Mouse (Mus musculus): ENCODE data around the gene Stoml1. TPM values are rescaled to one million over a fixed set of nuclear protein-coding genes. Genes with fewer than 3 reads are reported as not detected.
"Not testable (repeated sequence)": the region's sequence is repeated elsewhere in the genome, so short reads cannot be mapped to it uniquely, and the experiment has no call there.

Gene Stoml1
- total RNA-seq, 2 experiments from 2014 or later, result 9.1 to 12.3 TPM

- DNase-seq, result no peak
Observed at GRCm38 (mm10) chr9:58241780-58242485, 11.0 kb upstream of the Stoml1 start.

- no peak for DNase-seq
Observed at GRCm38 (mm10) chr9:58242696-58243095, 10.3 kb upstream of the Stoml1 start.

DNA sequence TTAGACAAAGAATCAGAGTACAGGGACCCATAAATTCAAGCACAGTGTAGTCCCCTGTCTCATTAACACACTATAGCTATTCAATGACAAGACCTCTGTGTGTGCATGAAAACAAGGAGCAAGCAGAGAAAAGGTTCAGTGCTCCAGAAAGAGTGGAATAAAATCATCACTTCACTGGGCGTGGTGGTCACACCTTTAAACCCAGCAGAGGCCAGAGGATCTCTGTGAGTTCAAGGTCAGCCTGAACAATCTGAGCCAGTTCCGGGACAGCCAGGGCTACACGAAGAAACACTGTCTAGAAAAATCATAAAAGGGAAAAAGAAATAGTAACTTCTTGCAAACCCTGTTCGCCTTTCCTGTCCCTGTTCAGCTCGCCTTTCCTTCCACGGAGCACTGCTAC lies 9.3 kb upstream of the Stoml1 start:
- no peak for DNase-seq

GRCm38 (mm10) chr9:58246083-58246591 lies 6.8 kb upstream of the Stoml1 start:
- DNase-seq, result no peak

DNA sequence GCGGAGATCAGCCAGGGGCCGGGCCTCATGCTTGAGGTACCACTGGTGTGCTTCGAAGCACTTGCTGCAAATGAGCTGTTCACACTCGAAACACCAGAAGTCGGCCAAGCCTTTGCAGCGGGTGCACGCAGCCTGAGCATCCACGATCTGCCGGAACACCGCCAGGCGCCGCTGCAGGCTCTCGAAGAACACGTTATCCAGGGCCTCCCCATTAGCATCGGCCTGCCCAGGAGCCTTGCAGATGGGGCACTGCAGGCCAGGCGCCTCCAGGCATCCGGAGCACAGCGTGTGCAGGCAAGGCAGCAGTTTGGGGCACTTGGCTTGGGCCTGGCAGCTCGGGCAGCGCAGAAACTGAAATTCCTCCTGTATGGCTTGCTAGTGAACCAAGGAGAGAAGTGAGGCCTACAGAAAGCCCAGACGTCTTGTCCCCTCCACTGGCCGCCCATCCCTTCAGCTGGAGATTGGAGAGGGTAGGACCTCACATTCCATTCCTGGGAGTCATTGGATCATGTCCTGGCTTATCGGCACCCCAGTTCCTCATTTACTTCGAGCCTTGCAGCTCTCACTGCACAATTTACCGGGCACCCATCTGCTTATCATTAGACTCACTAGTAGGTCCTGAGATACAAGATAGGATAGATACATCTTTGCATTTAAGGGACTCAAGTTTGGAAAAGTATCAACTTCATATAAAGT lies 5.8 kb upstream of the Stoml1 start:
- peak; percentile 83 for DNase-seq

DNA sequence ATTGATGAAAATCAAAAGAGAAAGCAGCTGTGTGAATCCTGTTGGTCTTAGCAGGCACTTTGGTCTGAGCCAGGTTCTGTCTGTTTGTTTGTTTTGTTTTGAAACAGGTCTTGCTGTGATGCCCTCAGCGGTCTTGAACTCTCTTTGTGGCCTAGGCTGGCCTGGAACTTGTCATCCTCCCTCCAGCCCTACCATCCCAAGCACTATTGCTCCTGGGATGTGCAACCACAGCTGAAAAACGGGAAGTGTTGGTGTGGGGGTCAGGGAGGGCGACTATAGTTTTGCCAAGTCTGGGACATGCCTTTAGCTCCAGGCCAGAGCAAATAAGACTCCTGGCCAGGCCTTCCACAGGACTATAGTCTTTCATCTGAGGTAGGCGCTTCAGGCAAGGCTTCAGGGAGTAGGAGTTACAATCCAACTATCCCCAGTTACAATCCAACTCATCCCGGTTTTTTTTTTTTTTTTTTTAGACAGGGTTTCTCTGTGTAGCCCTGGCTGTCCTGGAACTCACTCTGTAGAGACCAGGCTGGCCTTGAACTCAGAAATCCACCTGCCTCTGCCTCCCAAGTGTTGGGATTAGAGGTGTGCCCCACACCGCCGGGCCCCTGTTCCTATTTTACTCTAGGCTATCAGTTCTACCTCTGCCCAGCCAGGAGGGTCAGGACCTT lies 4.1 kb upstream of the Stoml1 start:
- DNase-seq, result no peak

DNA sequence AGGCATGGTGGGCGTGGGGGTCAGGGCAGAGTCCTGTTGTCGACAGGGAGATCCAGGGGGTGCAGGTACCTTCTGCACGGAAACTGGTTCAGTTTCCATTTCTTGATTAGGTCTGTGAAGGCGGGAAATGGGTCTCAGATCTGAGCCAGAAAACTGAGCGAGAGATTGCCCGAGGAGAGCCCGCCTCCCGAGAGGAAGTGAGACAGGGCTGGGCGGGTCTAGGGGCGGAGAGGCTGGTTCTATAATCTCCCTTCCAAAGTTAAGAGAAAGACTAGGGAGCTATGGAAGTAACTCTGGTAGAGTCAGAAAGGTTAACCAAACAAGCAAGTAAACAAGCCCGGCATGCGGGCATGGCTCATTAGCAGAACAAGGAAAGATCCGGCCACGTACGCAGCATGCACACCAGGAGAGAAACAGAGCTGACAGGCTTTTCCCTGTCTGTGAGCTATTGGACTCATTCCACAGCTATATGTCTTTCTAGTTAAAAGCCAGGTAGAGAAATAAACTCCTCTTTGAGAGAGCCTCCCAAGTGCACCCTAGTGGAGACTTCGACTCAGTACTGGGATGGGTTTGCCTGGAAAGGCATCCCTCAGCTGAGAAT lies 3.3 kb upstream of the Stoml1 start, which contains the start of gene Pml:
Pml (minus strand) TSS at position 195 of the 601 bp plus-strand sequence.
- DNase-seq, result peak; percentile 65

GRCm38 (mm10) chr9:58250322-58250721 lies 2.6 kb upstream of the Stoml1 start:
- DNase-seq, result no peak

GRCm38 (mm10) chr9:58250730-58251129 lies 2.2 kb upstream of the Stoml1 start:
- not testable (repeated sequence) for DNase-seq

DNA sequence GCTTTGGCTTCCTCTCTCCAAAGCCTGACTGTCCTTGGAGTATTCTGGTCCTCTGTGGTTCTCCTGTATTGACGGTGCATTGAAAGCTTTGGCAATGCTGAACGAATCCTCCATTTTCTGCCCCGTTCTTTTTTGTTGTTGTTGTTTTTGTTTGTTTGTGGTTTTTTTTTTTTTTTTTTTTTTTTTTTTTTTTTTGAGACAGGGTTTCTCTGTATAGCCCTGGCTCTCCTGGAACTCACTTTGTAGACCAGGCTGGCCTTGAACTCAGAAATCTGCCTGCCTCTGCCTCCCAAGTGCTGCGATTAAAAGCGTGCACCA lies 800 bp downstream of the Stoml1 start:
- DNase-seq, result not testable (repeated sequence)

GRCm38 (mm10) chr9:58255105-58255504 lies 2.1 kb downstream of the Stoml1 start:
- no peak for DNase-seq

DNA sequence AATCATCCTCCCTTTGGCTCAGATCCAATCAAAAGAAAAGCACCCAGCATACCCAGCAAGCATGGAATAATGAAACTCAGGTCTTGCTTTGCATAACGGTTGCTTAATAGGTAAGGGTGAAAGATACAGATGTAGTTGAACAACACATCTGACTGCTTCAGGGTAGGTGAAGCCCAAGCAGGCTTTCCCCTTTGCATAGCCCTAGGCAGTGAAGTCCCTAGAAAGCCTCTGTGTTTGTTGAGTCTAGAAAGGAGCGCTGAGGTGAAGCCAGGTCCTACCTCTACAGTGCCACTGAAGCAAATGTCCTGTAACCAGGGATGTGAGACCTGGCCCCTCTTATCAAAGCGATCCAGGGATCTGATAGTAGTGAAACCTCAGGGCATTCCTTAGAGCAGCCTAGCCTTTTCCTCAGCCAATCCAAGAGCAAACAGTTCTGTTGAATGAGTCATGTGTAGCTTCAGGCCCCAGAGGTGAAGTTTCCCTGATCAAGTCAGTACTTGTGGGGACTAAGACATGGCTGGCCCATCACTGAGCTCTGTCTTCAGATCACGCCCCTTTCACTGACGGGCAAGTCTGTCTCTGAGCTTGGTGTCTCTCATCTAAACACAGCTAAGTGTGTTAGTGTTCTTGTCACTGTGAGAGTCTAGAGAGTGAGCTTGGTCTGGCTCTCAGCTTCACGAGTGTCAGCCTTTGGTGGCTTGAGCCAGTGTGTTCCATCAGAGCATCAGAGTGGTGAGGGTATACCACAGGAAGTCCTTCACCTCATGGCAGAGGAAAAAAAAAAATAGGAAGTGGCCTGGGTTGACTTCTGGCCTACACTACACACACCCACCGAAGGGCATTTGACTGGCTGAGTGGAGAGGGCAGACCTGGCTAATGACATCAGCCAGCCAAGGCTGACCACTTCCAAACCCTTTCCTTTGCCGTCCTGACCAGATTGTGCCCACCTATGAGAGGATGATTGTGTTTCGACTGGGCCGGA lies 3.0 kb downstream of the Stoml1 start:
- no peak for DNase-seq

- no peak for DNase-seq
Observed at GRCm38 (mm10) chr9:58262507-58262906, 9.5 kb downstream of the Stoml1 start.

DNA sequence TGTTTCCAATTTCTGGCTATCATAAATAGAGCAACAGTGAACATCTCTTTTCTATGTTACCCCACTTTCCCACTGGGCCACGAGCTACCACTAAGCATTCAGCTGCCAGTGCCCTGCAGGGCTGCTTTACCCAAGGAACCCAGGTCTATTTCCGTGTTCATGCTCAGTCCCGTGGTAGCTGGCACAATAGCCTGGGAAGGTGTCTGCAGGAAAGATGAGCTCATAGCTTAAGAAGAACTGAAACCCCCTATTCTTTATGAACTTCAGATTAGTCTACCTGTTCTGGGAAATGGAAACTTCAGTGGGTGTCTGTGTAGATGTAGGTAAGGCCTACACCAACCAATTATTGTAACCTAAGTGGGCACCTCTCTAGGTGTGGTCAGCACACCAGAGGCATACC lies 12.4 kb downstream of the Stoml1 start:
- DNase-seq, result no peak

- no peak for DNase-seq
Observed at GRCm38 (mm10) chr9:58266571-58267011, 13.6 kb downstream of the Stoml1 start.

GRCm38 (mm10) chr9:58267046-58267445 lies 14.1 kb downstream of the Stoml1 start:
- no peak for DNase-seq

GRCm38 (mm10) chr9:58268384-58269313 lies 15.7 kb downstream of the Stoml1 start:
- DNase-seq, result peak; percentile 51

DNA sequence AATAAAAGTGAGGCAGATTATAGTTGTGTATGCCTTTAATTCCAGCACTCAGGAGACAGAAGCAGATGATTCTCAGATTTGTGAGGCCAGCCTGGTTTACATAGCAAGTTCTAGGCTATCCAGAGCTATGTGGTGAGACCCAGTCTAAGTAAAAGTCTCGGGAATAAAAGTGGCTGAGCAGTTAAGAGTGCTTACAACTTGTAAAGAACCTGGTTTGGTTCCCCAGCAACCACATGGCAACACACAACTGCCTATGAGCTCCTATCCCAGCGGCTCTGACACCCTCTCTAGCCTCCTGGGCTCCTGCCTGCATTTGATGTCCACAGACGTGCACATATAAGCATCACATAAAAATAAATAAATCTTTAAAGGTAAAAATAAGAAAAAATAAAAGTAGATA lies 17.1 kb downstream of the Stoml1 start:
- no peak for DNase-seq

DNA sequence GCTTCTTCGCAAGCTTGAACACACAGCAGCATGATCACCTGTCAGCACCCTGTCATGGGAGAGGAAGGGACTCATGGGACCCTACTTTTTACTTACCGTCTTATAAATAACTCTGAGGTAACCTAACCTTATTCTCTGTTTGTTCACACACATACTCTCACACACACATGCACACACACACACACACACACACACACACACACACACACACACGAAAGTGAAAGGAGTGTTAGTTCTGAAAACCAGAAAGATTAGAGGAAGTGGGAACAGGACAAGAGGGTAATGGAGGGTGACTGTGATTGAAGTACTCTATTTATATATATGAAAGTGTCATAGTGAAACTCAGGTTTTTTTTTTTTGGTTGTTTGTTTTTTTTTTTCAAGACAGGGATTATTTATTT lies 18.1 kb downstream of the Stoml1 start:
- DNase-seq, result no peak

- DNase-seq, result not testable (repeated sequence)
Observed at GRCm38 (mm10) chr9:58271551-58271950, 18.6 kb downstream of the Stoml1 start.
